Mouse (Mus musculus) skeletal muscle tissue, adult 2 months (tissue): ENCODE data around the gene Emc7.
"Not testable (repeated sequence)": the region's sequence is repeated elsewhere in the genome, so short reads cannot be mapped to it uniquely, and the experiment has no call there.

ENCODE experiments used
- DNase-seq: peaks from one replicate; pipeline ENCODE4 v3.0.0-alpha.2; 2012; ENCODE audit warnings: low read depth, low spot score

Emc7 gene

GRCm38 (mm10) chr2:112454862-112455564 lies at the start of gene Emc7:
TSS of gene Emc7 (plus strand) at chr2:112454997.
- DNase-seq, result peak; percentile 94

DNA sequence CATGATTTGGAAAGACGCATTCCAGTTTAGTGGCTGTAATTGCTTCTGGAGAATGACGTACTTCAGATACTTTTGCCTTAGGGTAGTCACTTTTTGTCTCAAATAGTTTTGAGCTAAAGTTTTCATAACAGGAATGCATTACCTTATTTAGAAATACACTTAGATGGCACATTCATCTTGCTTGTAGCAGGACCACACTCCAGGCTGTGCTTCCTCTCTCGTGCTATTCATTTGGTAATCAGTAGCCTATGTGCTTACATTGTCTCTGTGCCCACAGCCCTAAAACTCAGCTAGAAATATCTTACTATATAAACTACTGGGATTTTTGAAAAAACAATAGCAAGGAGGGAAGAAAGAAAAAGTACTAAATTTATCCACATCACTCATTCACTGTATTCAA lies 47.8 kb upstream of the Emc7 start:
- DNase-seq, result no peak

GRCm38 (mm10) chr2:112425308-112425707 lies 29.5 kb upstream of the Emc7 start:
- no peak for DNase-seq

DNA sequence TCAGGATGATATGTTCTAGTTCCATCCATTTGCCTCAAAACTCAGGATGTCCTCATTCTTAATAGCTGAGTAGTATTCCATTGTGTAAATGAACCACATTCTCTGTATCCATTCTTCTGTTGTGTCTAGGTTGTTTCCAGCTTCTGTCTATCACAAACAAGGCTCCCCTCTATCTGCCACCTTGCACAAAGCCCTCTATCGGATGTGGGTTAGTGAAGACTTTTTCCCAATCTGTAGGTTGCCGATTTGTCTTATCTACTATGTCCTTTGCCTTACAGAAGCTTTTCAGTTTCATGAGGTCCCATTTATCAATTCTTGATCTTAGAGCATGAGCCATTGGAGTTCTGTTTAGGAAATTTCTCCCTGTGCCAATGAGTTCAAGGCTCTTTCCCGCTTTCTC lies 26.3 kb upstream of the Emc7 start:
- not testable (repeated sequence) for DNase-seq

- DNase-seq, result no peak
Measured at GRCm38 (mm10) chr2:112429665-112430064, 25.1 kb upstream of the Emc7 start.

GRCm38 (mm10) chr2:112430403-112430802 lies 24.4 kb upstream of the Emc7 start:
- DNase-seq, result no peak

DNA sequence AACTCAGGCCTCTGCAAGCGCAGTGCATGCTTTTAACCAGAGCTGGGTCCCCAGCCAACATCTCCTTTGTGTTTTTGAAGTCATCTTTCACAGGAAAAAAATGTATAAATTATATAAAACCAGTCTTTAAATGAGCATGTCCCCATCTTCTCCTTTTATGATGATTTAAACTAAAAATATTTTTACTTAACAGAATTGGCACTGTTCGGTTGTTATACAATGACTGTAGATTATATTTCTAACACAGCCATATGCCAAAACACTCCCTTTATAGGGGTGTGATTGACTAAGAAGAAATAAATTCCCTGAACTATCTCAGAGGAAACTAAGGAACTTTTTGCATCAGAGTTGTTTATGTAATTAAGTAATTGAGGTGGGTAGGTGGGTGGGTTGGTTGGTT lies 22.3 kb upstream of the Emc7 start:
- no peak for DNase-seq

GRCm38 (mm10) chr2:112433359-112433758 lies 21.4 kb upstream of the Emc7 start:
- DNase-seq, result no peak

DNA sequence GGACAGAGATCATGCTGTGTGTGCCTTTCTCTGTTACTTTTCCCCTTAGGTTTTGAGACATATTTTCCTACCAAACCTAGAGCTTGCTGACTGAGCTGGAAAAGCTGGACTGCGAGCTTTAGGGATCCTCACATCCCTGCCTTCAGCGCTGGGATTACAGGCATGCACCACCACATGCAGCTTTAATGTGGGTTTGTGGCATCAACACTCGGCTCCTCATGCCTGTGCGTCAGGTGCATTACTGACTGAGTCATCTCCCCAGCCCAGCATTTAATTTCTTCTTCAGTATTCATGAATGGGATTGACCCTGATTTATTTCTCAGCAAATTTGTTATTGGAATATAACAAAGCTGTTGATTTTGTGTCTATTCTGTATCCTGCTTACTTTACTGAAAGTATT lies 18.5 kb upstream of the Emc7 start:
- no peak for DNase-seq

DNA sequence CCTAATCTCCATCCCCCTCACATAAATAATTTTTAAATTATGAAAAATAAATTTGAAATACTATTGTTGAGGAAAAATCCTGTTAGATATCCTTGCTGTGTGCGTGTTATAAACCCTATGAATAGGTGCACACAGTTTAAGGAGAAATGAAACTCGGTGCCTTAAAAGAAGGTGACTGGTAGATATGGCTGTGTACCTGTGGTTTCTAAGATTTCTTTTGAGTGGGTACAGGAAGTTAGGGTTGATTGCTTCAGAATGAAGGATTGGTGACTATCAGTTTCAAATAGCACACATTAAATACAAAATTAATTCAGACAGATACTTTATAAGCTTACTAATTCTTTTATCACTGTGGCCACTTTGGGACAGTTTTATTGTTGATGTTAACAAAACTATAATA lies 17.2 kb upstream of the Emc7 start:
- no peak for DNase-seq

DNA sequence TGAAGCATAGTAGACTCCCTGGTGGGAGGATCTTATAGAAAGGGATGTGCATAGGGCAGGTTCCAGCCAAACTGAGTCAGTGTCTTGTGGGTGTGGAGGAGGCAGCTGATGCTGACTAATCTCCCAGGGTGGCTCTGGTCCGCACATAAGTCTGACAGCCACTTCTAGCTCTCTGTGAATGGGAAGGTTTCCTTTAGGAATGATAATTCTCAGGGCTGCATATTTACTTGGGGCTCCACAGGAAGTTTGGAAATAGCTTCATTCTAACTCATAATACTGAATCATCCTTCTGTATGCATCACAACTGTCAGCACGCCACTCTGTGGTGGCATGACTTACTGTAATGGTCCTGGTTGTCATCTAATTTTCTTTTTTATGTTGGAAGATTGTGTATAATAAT lies 11.3 kb upstream of the Emc7 start:
- no peak for DNase-seq

DNA sequence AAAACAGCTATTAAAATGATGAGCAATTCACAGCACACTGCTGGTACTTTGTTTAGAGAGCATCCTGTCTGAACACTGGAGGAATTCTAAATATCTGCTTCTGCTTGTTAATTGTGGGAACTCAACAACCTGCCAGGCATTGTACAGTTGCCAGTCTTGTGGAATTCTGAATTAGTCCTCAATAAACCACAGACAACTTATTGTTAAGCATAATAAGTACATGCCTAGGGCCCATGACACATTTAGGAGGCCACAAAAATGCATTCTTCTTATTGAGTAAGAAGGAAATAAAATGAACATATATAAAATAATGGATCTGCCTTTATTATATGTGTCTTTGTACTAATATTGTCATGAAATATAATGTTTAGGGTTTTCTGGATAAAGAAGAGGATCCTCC lies 9.3 kb upstream of the Emc7 start:
- DNase-seq, result no peak

- not testable (repeated sequence) for DNase-seq
Measured at GRCm38 (mm10) chr2:112448046-112448445, 6.8 kb upstream of the Emc7 start.

GRCm38 (mm10) chr2:112448510-112449059 lies 6.2 kb upstream of the Emc7 start:
- DNase-seq, result no peak

DNA sequence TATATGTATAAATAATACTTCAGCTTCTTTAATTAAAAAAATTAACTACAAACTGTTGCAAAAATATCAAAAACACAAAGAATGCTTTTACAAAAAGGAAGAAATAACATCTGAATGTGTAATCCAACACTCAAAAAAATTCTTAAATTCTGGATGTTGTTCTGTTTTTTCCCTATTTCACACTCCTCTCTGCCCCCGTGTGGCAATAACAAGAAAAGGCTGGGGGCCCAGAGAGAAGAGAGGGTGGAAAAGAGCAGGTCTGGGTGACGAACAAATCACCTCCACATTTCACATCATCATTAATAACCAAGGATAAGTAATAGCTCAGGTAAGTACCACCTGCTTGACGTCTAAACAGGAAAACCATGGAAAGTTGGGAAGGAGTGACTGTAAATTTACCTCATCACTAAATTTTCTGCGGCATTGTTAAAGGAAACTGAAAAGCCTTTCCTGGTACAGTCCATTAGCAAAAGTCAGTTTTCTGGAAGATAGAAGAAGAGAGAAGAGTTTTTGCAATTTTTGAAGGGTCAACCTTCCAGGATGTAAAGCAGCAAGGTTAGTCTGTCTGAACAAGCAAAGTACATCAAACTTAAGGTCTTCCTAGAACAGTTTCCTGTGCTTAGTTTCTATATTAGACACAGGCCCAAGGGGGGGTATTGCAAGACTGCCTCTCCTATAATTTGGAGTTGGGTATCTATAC lies 5.0 kb upstream of the Emc7 start:
- DNase-seq, result no peak

DNA sequence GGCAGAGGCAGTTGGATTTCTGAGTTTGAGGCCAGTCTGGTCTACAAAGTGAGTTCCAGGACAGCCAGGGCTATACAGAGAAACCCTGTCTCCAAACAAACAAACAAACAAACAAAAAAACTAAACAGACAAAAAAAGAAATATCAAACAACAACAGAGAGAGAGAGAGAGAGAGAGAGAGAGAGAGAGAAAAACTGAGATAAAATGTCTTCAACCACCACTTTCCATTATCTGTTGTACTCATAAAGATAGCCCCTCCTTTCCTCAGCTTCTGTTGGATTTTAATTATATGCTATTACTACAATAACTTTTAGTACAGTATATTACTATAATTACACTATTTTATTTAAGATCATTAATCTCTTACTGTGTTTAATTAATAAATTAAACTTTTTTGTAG lies 2.3 kb upstream of the Emc7 start:
- DNase-seq, result not testable (repeated sequence)

- no peak for DNase-seq
Measured at GRCm38 (mm10) chr2:112454125-112454861, 504 bp upstream of the Emc7 start.

DNA sequence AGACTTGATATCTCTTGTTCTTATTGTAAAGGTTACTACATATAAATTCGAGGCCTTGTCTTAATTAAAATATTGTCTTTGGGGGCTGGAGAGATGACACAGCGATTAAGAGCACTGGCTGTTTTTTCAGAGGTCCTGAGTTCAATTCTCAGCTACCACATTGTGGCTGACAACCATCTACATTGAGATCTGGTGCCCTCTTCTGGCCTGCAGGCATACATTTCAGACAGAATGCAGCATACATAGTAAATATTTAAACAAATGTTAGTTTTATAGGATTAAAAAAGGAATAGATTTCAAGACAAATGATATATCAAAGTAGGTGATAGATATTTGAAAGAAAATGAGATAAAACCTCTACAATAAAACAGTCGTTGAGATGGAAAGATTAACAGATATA lies 5.8 kb downstream of the Emc7 start:
- DNase-seq, result no peak

- DNase-seq, result no peak
Measured at GRCm38 (mm10) chr2:112469542-112469941, 14.7 kb downstream of the Emc7 start.

GRCm38 (mm10) chr2:112470961-112471381 lies 16.2 kb downstream of the Emc7 start:
- peak; percentile 24 for DNase-seq

DNA sequence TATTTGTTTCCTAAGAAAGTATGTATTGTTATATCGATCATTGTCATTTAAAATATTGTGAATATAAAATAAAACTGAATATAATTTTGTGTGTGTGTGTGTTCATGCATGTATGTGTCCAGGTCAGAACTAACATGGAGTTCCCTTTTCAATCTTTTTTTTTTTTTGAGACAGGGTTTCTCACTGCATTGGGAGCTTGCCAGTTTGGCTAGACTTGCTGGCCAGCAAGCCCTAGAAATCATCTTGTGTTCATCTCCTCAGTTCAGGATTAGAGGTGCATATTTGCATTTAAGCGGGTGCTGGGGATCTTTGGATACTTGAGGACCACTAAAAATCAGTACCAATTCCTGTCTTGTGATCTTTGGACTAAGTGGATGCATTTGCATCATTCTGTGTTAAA lies 17.3 kb downstream of the Emc7 start:
- no peak for DNase-seq

DNA sequence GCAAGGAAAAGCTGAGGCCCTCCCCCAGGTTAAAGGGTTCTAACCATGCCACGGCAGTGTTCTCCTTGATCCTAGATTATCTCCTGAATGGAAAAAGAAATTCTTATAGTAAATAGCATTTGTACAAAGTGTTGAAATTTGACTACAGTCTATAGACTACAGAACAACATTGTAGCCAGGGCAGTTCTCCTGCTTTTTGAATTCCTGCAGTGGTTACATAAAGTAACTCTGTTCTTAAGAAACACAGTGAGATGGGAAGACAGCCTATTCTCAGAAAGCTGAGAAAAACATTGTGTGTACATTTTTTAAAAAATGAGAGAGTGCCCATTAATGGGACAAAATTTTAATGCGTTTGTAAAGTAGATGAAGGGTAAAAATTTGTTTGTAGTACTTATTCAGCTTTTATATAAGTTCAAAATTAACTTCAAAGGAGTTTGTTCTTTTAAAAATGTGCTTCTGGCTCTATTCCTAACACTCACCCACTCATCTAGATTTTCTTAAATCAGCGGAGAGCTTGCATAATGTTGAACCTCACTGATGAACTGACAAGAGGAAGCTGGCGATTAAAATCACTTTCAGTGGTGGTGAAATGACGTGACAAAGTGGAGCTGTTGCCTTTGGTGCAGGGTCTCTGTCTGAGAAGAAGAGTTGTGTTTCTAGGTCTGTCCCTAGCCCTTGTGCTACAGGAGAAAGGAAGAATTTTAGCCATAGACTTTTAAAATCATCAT lies 20.4 kb downstream of the Emc7 start:
- no peak for DNase-seq
